Mouse (Mus musculus): ENCODE results near the gene Smad3.

DNA sequence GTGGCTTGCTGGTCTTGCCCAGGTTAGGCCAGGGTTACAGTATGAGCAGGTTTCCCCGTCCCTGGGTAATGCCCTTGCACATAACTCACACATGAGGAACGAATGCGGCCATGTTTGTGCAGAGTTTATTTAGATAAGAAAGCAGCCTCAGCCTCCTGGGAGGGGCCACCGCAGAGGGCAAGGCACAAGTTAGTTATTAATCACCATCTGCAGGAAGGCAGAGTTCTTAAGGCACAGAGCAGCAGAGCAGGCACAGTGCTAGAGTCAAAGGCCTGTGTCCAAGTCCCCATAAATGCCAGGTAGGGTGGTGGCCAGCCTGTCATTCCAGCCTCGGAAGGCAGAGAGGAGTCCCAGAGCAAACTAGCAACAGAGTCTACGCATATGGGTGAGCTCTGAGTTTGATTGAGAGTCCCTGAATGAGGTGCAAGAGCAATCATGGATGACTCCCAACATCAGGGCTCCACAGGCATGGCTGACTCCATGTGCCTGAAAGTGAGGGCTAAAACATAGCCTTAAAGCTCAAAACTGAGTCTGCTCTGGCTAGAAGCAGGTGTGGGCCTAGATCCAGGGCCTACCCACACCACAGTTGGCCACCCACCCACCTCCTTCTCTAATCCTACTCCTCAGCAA lies 17.2 kb upstream of the Smad3 start:
- TF ChIP-seq POLR2A (IDR thresholded peaks at IDR 0.05; ENCODE audit: insufficient read depth, low read depth, low read length): no peak
- TF ChIP-seq CTCF (IDR thresholded peaks at IDR 0.05; ENCODE audit: insufficient read depth, low read depth, low read length): no peak
